Mouse (Mus musculus) neural tube, embryonic 14.5 days (tissue): ENCODE measurements at regions not wholly inside any gene's neighbourhood (a gene's known extent, or its start where the extent isn't known, plus 50 kb on each side); places are given as distances from the start of the nearest gene placed in this dataset.
"Not testable (repeated sequence)": the region's sequence is repeated elsewhere in the genome, so short reads cannot be mapped to it uniquely, and the experiment has no call there.

ENCODE experiments used
- ATAC-seq: fragments of 200-750 bp; cut with Nextera tagmentation; 2 replicates; pipeline ENCODE4 v1.8.0; 2017; ENCODE audit warnings: low read depth, mild to moderate bottlenecking, moderate TSS enrichment, moderate library complexity
- H3K27ac ChIP-seq: fragments of 300-500 bp; sonication (generic); 2 replicates; pipeline ENCODE4 v1.5.1; 2014; ENCODE audit warnings: low read depth, mild to moderate bottlenecking, control low read depth, low read length, moderate library complexity, mixed read lengths
- H3K27me3 ChIP-seq: fragments of 300-500 bp; sonication (generic); 2 replicates; pipeline ENCODE4 v1.6.1; 2014; ENCODE audit warnings: low read length; ENCODE audit not compliant: control insufficient read depth, insufficient read depth
- H3K36me3 ChIP-seq: fragments of 300-500 bp; sonication (generic); 2 replicates; pipeline ENCODE4 v1.6.1; 2014; ENCODE audit warnings: low read length, mixed read lengths; ENCODE audit not compliant: control insufficient read depth, insufficient read depth
- H3K4me1 ChIP-seq: fragments of 300-500 bp; sonication (generic); 2 replicates; pipeline ENCODE4 v1.6.1; 2014; ENCODE audit warnings: low read length; ENCODE audit not compliant: control insufficient read depth, insufficient read depth
- H3K4me2 ChIP-seq: fragments of 300-500 bp; sonication (generic); 2 replicates; pipeline ENCODE4 v1.6.1; 2014; ENCODE audit warnings: mild to moderate bottlenecking, low read depth, low read length, control low read depth
- H3K4me3 ChIP-seq: fragments of 300-500 bp; sonication (generic); 2 replicates; pipeline ENCODE4 v1.5.1; 2014; ENCODE audit warnings: low read depth, low read length, control low read depth, mixed read lengths
- H3K9ac ChIP-seq: fragments of 300-500 bp; sonication (generic); replicated peaks from 2 replicates; pipeline ENCODE4 v1.6.1; 2014; ENCODE audit warnings: low read depth, mild to moderate bottlenecking, control low read depth, low read length, mixed read lengths
- H3K9me3 ChIP-seq: fragments of 300-500 bp; sonication (generic); 2 replicates; pipeline ENCODE4 v1.6.1; 2016; ENCODE audit warnings: low read length; ENCODE audit not compliant: control insufficient read depth
- WGBS: fragments of 180-500 bp; shearing (Covaris S2); extraction: QIAGEN DNeasy Blood & Tissue Kit; methylation state at CpG from one replicate; pipeline ENCODE4 v1.1.7; 2014; 5-methylcytosine and 5-hydroxymethylcytosine counted together

DNA sequence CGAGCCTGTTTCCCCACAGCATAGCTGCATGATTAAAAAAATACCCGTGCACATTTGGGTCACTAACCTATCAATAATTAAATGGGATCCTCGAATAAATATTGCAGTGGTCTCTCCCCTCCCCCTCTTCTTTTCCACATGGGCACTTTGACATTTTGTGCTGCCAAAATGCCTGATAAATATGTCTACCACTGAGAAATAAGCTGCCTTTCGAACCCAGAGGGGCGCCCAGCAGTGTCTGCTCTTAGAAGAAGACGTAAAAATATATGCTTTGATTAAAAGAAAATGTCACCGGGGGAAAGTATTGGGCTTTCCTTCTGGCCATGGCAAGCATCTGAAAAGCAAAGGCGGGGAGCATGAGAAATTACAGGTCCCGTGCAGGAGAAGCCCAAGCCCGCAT is 152.6 kb upstream of the Frmd4a start:
- 64% methylated on average over 10 of the region's 10 CpGs for WGBS
- Histone ChIP-seq H3K36me3 (no peaks in the 10 kb centered on the region), H3K4me2 (no peak overlapping the region), H3K27ac (no peak overlapping the region), H3K27me3 (no peaks in the 10 kb centered on the region), H3K9ac (no peak overlapping the region), H3K4me3 (no peak overlapping the region), H3K4me1 (no peaks in the 10 kb centered on the region), H3K9me3 (no peaks in the 10 kb centered on the region)
- no peak for ATAC-seq

DNA sequence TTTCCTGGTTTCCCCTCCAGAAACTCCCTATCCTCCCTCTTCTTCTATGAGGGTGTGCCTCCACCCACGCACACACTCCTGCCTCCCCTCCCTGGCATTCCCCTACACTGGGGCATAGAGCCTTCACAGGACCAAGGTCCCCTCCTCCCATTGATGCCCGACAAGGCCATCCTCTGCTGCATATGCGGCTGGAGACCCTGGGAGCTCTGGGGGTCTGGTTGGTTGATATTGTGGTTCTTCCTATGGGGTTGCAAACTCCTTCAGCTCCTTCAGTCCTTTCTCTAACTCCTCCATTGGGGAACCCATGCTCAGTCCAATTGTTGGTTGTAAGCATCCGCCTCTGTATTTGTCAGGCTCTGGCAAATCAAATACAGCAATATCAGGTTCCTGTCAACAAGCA is 150.8 kb upstream of the Frmd4a start:
- not testable (repeated sequence) for H3K36me3 ChIP-seq, H3K4me2 ChIP-seq, H3K9me3 ChIP-seq, H3K4me3 ChIP-seq, H3K27me3 ChIP-seq, H3K4me1 ChIP-seq, H3K9ac ChIP-seq, ATAC-seq, H3K27ac ChIP-seq
- WGBS: 86% methylated on average over 4 of the region's 4 CpGs

DNA sequence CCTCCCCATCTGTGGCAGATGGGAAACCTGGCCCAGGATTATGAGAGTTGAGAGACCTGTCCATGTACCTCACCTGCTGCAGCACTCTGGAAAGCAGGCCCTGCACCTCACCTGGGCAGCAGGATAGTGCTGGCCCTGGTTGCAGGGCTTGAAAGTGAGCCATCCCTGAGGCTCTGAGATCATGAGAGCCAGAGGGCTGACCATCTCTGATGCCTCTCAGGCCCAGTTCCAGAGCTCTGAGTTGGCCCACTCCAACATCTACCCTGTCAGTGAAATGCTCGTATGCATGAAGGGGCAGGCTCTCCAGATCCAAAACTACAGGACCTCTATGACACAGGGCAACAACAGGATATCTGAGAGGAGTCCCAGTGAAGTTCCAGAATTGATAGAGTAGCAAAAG is 147.8 kb upstream of the Frmd4a start:
- WGBS: 79% methylated on average over 1 of the region's 1 CpGs
- no peaks in the 10 kb centered on the region for H3K36me3 ChIP-seq
- H3K4me1 ChIP-seq: no peaks in the 10 kb centered on the region
- no peak overlapping the region for H3K9ac ChIP-seq
- no peak overlapping the region for H3K27ac ChIP-seq
- no peaks in the 10 kb centered on the region for H3K9me3 ChIP-seq
- no peak overlapping the region for H3K4me3 ChIP-seq
- H3K27me3 ChIP-seq: no peaks in the 10 kb centered on the region
- H3K4me2 ChIP-seq: no peak overlapping the region
- ATAC-seq: no peak

DNA sequence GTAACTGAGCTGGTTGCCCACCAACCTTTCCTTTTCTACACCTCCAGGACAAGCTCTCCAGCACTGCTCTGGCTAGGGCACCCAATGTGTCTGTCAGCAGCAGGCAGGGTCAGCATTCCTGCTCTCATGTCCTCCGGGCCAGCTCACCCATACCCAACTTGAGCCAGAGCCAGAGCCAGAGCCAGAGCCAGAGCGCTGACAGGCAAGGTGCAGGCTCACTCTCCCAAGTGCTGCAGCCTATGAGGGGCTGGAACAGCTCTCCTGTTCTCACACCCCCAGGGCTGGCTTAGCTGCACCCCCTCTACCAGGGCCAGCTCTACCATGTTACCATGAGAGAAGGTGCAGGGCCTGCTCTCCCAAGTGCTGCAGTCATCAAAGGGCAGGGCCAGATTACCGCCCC is 145.8 kb upstream of the Frmd4a start:
- H3K9me3 ChIP-seq: no peaks in the 10 kb centered on the region
- H3K4me1 ChIP-seq: no peaks in the 10 kb centered on the region
- 91% methylated on average over 3 of the region's 3 CpGs for WGBS
- H3K4me3 ChIP-seq: no peak overlapping the region
- no peak overlapping the region for H3K27ac ChIP-seq
- no peaks in the 10 kb centered on the region for H3K27me3 ChIP-seq
- ATAC-seq: no peak
- H3K9ac ChIP-seq: no peak overlapping the region
- H3K4me2 ChIP-seq: no peak overlapping the region
- H3K36me3 ChIP-seq: no peaks in the 10 kb centered on the region

DNA sequence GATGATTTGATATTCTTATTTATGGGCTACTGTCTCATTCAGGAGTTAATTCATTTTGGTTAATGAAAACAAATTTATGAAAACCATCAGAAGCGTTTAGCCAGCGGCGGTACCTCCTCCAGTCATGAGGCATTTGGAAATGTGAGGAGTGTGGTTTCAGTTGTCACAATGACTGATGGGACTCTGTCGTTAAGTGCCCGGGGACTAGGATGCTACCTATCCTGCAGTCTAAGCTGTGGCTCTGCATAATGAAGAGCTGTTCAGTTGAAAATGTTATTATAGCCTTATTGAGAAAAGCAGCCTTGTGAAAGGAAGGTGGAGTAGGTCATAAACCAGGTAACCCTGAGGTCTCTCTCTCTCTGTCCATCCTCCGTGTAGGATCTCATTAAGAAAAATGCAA is 130.5 kb upstream of the Frmd4a start:
- ATAC-seq: peak; percentile 68; the same call in 1 of the 2 replicates
- no peak overlapping the region for H3K9ac ChIP-seq
- no peaks in the 10 kb centered on the region for H3K36me3 ChIP-seq
- 39% methylated on average over 6 of the region's 6 CpGs for WGBS
- H3K4me1 ChIP-seq: 0 out of 2 replicates have a peak, but pooled peaks cover 4% of the 10 kb centered on the region
- H3K4me2 ChIP-seq: no peak overlapping the region
- H3K27ac ChIP-seq: no peak overlapping the region
- no peaks in the 10 kb centered on the region for H3K9me3 ChIP-seq
- no peak overlapping the region for H3K4me3 ChIP-seq
- H3K27me3 ChIP-seq: no peaks in the 10 kb centered on the region

DNA sequence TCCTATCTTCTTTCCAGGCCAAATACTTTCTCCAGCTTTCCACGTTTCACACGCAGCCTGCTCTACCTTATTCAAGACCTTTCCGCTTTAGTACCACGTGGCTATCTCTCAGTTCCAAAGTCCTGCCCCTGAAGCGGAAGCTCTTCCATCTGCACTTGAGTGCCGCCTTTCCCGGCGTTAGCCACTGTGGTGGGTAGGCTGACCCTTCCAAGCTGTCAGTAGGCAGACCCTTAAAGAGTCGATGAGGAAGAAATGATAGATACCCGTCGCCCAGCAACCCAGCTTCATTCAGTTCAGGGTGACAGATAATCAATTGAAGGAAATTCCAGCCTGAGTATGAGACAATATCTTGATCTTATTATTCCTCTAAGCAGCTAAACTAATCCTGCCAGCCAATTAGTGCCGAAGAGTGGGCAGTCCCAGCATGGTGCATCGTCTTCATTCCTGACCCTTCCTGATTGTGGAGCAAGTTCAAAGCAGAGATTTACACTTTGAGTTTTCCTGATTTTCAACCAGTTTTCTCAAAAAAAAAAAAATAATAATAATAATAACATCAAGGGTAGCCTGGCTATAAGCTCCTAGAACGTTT is 129.6 kb upstream of the Frmd4a start:
- no peaks in the 10 kb centered on the region for H3K9me3 ChIP-seq
- no peak overlapping the region; the same call in 1 of the 2 replicates for H3K4me2 ChIP-seq
- no peaks in the 10 kb centered on the region for H3K27me3 ChIP-seq
- no peak overlapping the region for H3K4me3 ChIP-seq
- H3K36me3 ChIP-seq: no peaks in the 10 kb centered on the region
- H3K4me1 ChIP-seq: 0 out of 2 replicates have a peak, but pooled peaks cover 4% of the 10 kb centered on the region
- H3K27ac ChIP-seq: no peak overlapping the region
- ATAC-seq: no peak
- 41% methylated on average over 14 of the region's 14 CpGs for WGBS
- no peak overlapping the region for H3K9ac ChIP-seq

DNA sequence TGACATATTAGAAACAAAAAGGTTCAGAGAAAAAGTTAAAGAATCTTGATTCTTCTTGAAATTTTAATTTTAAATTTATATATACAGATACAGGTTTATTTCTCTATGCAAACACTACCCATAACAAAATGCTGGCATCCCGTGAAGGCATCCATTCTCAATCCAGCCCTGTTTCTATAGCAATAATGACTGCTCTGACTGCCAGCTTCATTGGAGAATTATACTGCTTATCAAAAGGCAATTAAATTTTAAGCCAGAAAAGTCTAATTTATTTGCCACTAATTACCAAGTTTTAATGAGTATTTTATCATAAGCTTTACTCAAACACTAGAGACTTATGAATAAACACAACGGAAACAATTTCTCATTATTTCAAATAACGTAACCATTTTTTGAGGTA is 128.1 kb upstream of the Frmd4a start:
- no peak overlapping the region for H3K4me2 ChIP-seq

DNA sequence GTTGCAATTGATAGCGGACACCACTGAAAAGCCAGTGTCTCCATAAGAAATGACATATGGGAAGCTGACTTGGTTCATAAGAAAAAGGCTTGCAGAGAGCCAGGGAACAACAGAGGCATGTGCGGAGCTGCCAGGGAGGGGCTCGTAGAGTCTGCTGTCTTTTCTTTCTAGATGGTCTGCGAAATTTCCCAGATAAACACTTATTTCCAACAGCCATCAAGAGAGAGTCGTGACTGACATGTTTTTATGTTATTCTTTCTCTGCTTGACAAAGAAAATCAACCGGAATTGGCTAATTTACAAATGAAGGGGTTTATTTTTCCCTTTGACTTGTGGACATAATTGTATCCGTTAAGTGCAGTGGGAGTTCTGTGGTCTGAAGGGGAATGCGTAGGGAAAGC is 127.1 kb upstream of the Frmd4a start:
- Histone ChIP-seq H3K36me3 (no peaks in the 10 kb centered on the region), H3K4me3 (no peak overlapping the region), H3K9ac (no peak overlapping the region), H3K4me2 (no peak overlapping the region), H3K27me3 (no peaks in the 10 kb centered on the region), H3K9me3 (no peaks in the 10 kb centered on the region), H3K4me1 (0 out of 2 replicates have a peak, but pooled peaks cover 4% of the 10 kb centered on the region), H3K27ac (no peak overlapping the region)
- no peak for ATAC-seq
- 36% methylated on average over 8 of the region's 8 CpGs for WGBS

More for the DNA sequence above, 128.1 kb upstream of the Frmd4a start:
- no peak for ATAC-seq
- H3K4me1 ChIP-seq: 0 out of 2 replicates have a peak, but pooled peaks cover 4% of the 10 kb centered on the region
- H3K9ac ChIP-seq: no peak overlapping the region
- no peaks in the 10 kb centered on the region for H3K36me3 ChIP-seq
- 67% methylated on average over 3 of the region's 3 CpGs for WGBS
- H3K27ac ChIP-seq: no peak overlapping the region
- H3K4me3 ChIP-seq: no peak overlapping the region
- H3K27me3 ChIP-seq: no peaks in the 10 kb centered on the region
- no peaks in the 10 kb centered on the region for H3K9me3 ChIP-seq

DNA sequence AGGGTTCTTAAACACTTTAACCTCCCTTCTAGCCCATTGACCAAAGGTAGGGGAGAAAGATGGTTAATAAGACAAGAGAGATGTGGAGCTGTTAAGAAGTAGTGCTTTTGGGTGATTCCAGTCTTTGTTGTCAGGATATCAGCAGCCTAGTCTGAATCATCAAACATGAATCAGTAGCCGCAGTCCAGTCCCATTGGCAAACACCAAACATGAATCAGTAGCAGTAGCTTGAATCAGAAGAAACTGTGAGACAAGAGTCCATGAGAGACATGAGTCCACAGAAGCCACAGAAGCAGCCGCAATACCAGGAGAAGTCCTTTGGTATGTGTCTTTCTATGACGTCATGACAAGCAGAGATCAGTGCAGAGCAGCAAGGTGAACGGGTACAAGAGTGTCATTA is 110.5 kb upstream of the Frmd4a start:
- Histone ChIP-seq H3K36me3 (no peaks in the 10 kb centered on the region), H3K9me3 (no peaks in the 10 kb centered on the region), H3K9ac (no peak overlapping the region), H3K27ac (no peak overlapping the region), H3K4me1 (peaks cover 3% of the 10 kb centered on the region; the same call in 1 of the 2 replicates), H3K4me3 (no peak overlapping the region), H3K27me3 (no peaks in the 10 kb centered on the region), H3K4me2 (no peak overlapping the region)
- no peak for ATAC-seq
- WGBS: 96% methylated on average over 4 of the region's 4 CpGs
